18 mouse cellular contexts compared by ENCODE assay signal in genomic region chr2:153227959-153228358, GRCm38 (mm10). TPM values are rescaled to one million over a fixed set of nuclear protein-coding genes. Genes with fewer than 3 reads are reported as not detected.
A peak's percentile ranks its signal among the peaks of the same experiment; 100 is the strongest.
DNase-seq lines count a peak whose midpoint lies in the region; ATAC-seq and TF ChIP-seq lines count a peak whose summit lies in the region.
"Had no signal": no experiment of that assay in that cellular context is flagged by ENCODE, and none has a peak within 500 bp of the region (broad histone marks: within the 10 kb centered on the region; RNA-seq: fewer than 3 reads in every experiment).

No protein-coding gene starts in this region.

- no peaks in the 10 kb centered on the region for H3K9me3 ChIP-seq in G1E (replicated peaks)
- H3K9me3 ChIP-seq in liver, embryonic 11.5 days (ENCODE audit: control insufficient read depth, low read length), result no peaks in the 10 kb centered on the region
- no peaks in the 10 kb centered on the region for H3K9me3 ChIP-seq in midbrain, embryonic 10.5 days (replicated peaks)
- H3K9me3 ChIP-seq: hindbrain, embryonic 12.5 days; limb, embryonic 12.5 days; lung, embryonic 15.5 days; midbrain, embryonic 15.5 days had no signal

- DNase-seq in G1E (ENCODE audit: low spot score), result peak; percentile 60
- peak; percentile 55 for DNase-seq in c-Kit-positive CD71-positive TER-119-negative erythroid progenitor cells, embryonic 14.5 days (ENCODE audit: low read depth)
- no peak for DNase-seq in liver, embryonic 11.5 days (ENCODE audit: low spot score)
- DNase-seq in right cerebral cortex, postnatal 36 days (ENCODE audit: low spot score in 2 of 2), result no peak
- DNase-seq in adrenal gland, postnatal 14 days, result no peak
- no peak for DNase-seq in midbrain, embryonic 10.5 days (ENCODE audit: low spot score)
- DNase-seq: cerebellum, adult 11-12 months; cerebellum, postnatal 36 days; forebrain, postnatal 0 days; gastrocnemius, postnatal 10 days; kidney, postnatal 14 days had no signal

- H3K4me2 ChIP-seq in liver, embryonic 11.5 days, result no peak overlapping the region
- H3K4me2 ChIP-seq: hindbrain, embryonic 12.5 days; limb, embryonic 12.5 days; lung, embryonic 15.5 days; midbrain, embryonic 15.5 days had no signal

- no peak overlapping the region; the same call in 1 of the 2 replicates for H3K4me3 ChIP-seq in G1E (ENCODE audit: low read depth, low read length)
- no peak overlapping the region for H3K4me3 ChIP-seq in liver, embryonic 11.5 days (ENCODE audit: low read depth, low read length)
- no peak overlapping the region for H3K4me3 ChIP-seq in midbrain, embryonic 10.5 days
- H3K4me3 ChIP-seq: hindbrain, embryonic 12.5 days; left cerebral cortex, adult 2 months; limb, embryonic 12.5 days; lung, embryonic 15.5 days; midbrain, embryonic 15.5 days had no signal

- H3K27ac ChIP-seq in liver, embryonic 11.5 days (ENCODE audit: low read depth, low read length), result 0 out of 2 replicates have a peak overlapping the region, but pooled peaks have one; percentile 67
- no peak overlapping the region for H3K27ac ChIP-seq in midbrain, embryonic 10.5 days (replicated peaks)
- H3K27ac ChIP-seq: hindbrain, embryonic 12.5 days; left cerebral cortex, adult 2 months; limb, embryonic 12.5 days; lung, embryonic 15.5 days; midbrain, embryonic 15.5 days had no signal

- peak; percentile 79 for ATAC-seq in G1E (ENCODE audit: extremely low read depth, insufficient number of reproducible peaks, low FRiP score, poor library complexity, severe bottlenecking)
- ATAC-seq in liver, embryonic 11.5 days (replicated peaks; ENCODE audit: low FRiP score), result peak; percentile 86
- peak; percentile 85 for ATAC-seq in megakaryocyte-erythroid progenitor cell, adult 5-6 weeks (replicated peaks; ENCODE audit: low FRiP score, low TSS enrichment, poor library complexity, severe bottlenecking)
- ATAC-seq: forebrain, postnatal 0 days; intestine, postnatal 0 days; midbrain, embryonic 15.5 days had no signal

- no peak for TF ChIP-seq CTCF in G1E (IDR thresholded peaks at IDR 0.05; ENCODE audit: low read depth, low read length)

- WGBS in liver, embryonic 11.5 days, result 47% methylated on average over 4 of the region's 4 CpGs
- 90% methylated on average over 4 of the region's 4 CpGs for WGBS in midbrain, embryonic 10.5 days

- peaks cover 87% of the 10 kb centered on the region for H3K4me1 ChIP-seq in G1E (ENCODE audit: insufficient read depth, low read depth, low read length)
- peaks cover 39% of the 10 kb centered on the region for H3K4me1 ChIP-seq in liver, embryonic 11.5 days (replicated peaks; ENCODE audit: control insufficient read depth, insufficient read depth, low read length)
- peaks cover 15% of the 10 kb centered on the region for H3K4me1 ChIP-seq in midbrain, embryonic 10.5 days

- peaks cover 67% of the 10 kb centered on the region for H3K36me3 ChIP-seq in G1E (replicated peaks)
- peaks cover 33% of the 10 kb centered on the region for H3K36me3 ChIP-seq in liver, embryonic 11.5 days (ENCODE audit: control insufficient read depth, insufficient read depth, low read length)
- H3K36me3 ChIP-seq in midbrain, embryonic 10.5 days, result peaks cover 62% of the 10 kb centered on the region

- no peaks in the 10 kb centered on the region for H3K27me3 ChIP-seq in G1E (ENCODE audit: insufficient read depth, low read length)
- H3K27me3 ChIP-seq in liver, embryonic 11.5 days (replicated peaks; ENCODE audit: control insufficient read depth, insufficient read depth, low read length), result no peaks in the 10 kb centered on the region
- H3K27me3 ChIP-seq in midbrain, embryonic 10.5 days (ENCODE audit: low read depth, poor library complexity, severe bottlenecking), result no peaks in the 10 kb centered on the region
- H3K27me3 ChIP-seq: hindbrain, embryonic 12.5 days; limb, embryonic 12.5 days; lung, embryonic 15.5 days; midbrain, embryonic 15.5 days had no signal

- no peak overlapping the region for H3K9ac ChIP-seq in liver, embryonic 11.5 days (ENCODE audit: low read depth, low read length)
- H3K9ac ChIP-seq: forebrain, postnatal 0 days; hindbrain, embryonic 12.5 days; limb, embryonic 12.5 days; lung, embryonic 15.5 days; midbrain, embryonic 15.5 days had no signal

RNA-seq across cellular contexts. Expression of gene Tspyl3, which starts 2.7 kb away (rescaled TPM):
- total RNA-seq in G1E (2014; fragmentation: Nextera tagmentation), result 1.1 TPM in 1 of 2 replicates, not detected in the other
- 0.23 and 0.27 TPM in 2 replicates for total RNA-seq in G1E (2017)
- polyA plus RNA-seq in G1E (2012), result 0.27 and 0.32 TPM in 2 replicates
- polyA plus RNA-seq in liver, embryonic 11.5 days (2014; fragmentation: Nextera tagmentation; extraction: Ambion mirVana), result 6.5 and 6.8 TPM in 2 replicates
- total RNA-seq in megakaryocyte-erythroid progenitor cell, adult 5-6 weeks (2014; fragmentation: Nextera tagmentation), result 6.5 and 8.0 TPM in 2 replicates
- 2.0 and 5.6 TPM in 2 replicates for total RNA-seq in megakaryocyte-erythroid progenitor cell, adult 5-6 weeks (2017)
- total RNA-seq in adrenal gland, postnatal 14 days (2021), result 3.2 and 4.7 TPM in 2 replicates
- 7.3 and 8.1 TPM in 2 replicates for polyA plus RNA-seq in midbrain, embryonic 10.5 days (2016; fragmentation: Nextera tagmentation; extraction: Ambion mirVana)

RNA-seq across cellular contexts. Expression of gene Plagl2, which starts 13.3 kb away (rescaled TPM):
- total RNA-seq in G1E (2014; fragmentation: Nextera tagmentation) (106 and 108 TPM in 2 replicates), G1E (2017) (11.0 and 12.5 TPM in 2 replicates)
- 27.5 and 35.9 TPM in 2 replicates for polyA plus RNA-seq in G1E (2012)
- 45.2 and 45.9 TPM in 2 replicates for polyA plus RNA-seq in liver, embryonic 11.5 days (2014; fragmentation: Nextera tagmentation; extraction: Ambion mirVana)
- total RNA-seq in megakaryocyte-erythroid progenitor cell, adult 5-6 weeks (2014; fragmentation: Nextera tagmentation), result 38.6 and 46.5 TPM in 2 replicates
- 3.7 and 10.0 TPM in 2 replicates for total RNA-seq in megakaryocyte-erythroid progenitor cell, adult 5-6 weeks (2017)
- 9.3 and 10.6 TPM in 2 replicates for total RNA-seq in adrenal gland, postnatal 14 days (2021)
- 29.1 and 29.4 TPM in 2 replicates for polyA plus RNA-seq in midbrain, embryonic 10.5 days (2016; fragmentation: Nextera tagmentation; extraction: Ambion mirVana)

RNA-seq across cellular contexts. Expression of gene Pofut1, which starts 13.4 kb away (rescaled TPM):
- total RNA-seq in G1E (2014; fragmentation: Nextera tagmentation) (26.5 and 33.7 TPM in 2 replicates), G1E (2017) (29.5 and 30.0 TPM in 2 replicates)
- polyA plus RNA-seq in G1E (2012), result 11.2 and 12.8 TPM in 2 replicates
- polyA plus RNA-seq in liver, embryonic 11.5 days (2014; fragmentation: Nextera tagmentation; extraction: Ambion mirVana), result 6.3 and 8.0 TPM in 2 replicates
- total RNA-seq in megakaryocyte-erythroid progenitor cell, adult 5-6 weeks (2014; fragmentation: Nextera tagmentation), result 26.4 and 27.1 TPM in 2 replicates
- total RNA-seq in megakaryocyte-erythroid progenitor cell, adult 5-6 weeks (2017), result 14.8 and 22.3 TPM in 2 replicates
- total RNA-seq in adrenal gland, postnatal 14 days (2021), result 29.4 and 32.2 TPM in 2 replicates
- 5.9 and 6.3 TPM in 2 replicates for polyA plus RNA-seq in midbrain, embryonic 10.5 days (2016; fragmentation: Nextera tagmentation; extraction: Ambion mirVana)

Comparison
In these comparisons a context has a peak if more than half of its experiments do, and no peak if none do; other contexts are left out.
1. DNase-seq: peak in G1E (single experiment) and c-Kit-positive CD71-positive TER-119-negative erythroid progenitor cells, embryonic 14.5 days (single experiment); none in liver, embryonic 11.5 days (single experiment), right cerebral cortex, postnatal 36 days (0 of 2), adrenal gland, postnatal 14 days (single experiment) and midbrain, embryonic 10.5 days (single experiment).
2. Peak in every context shown above with its lines, with median percentiles within 50 percentile points of each other: ATAC-seq.